Comparison of ENCODE assay signal across 14 mouse cellular contexts in the genomic region with DNA sequence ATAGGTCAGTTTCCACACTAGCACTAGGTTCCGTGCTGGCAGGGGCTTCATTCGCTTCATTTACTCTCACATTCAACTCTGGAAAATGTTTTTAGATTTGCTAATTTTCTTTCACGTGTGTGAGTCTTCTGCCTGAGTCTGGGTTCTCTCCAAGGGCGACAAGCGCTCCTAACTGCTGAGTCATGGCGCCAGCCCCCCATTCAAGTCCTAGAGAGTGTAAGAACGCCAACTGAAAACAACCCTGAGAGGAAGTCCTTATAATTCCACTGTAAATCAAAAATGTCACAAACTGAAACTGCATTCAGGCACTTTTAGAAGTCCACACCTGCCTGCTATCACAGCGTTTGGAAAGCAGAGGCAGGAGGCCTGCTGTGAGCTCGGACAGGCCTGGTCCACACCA. TPM values are rescaled to one million over a fixed set of nuclear protein-coding genes. Genes with fewer than 3 reads are reported as not detected.
DNase-seq lines count a peak whose midpoint lies in the region; ATAC-seq and TF ChIP-seq lines count a peak whose summit lies in the region.
"Had no signal": no experiment of that assay in that cellular context is flagged by ENCODE, and none has a peak within 500 bp of the region (broad histone marks: within the 10 kb centered on the region; RNA-seq: fewer than 3 reads in every experiment).

No protein-coding gene starts in this region.

- H3K27ac ChIP-seq in lung, embryonic 15.5 days, result 0 out of 2 replicates have a peak overlapping the region, but pooled peaks have one; percentile 7
- H3K27ac ChIP-seq: heart, embryonic 13.5 days; hindbrain, postnatal 0 days; midbrain, embryonic 12.5 days; neural tube, embryonic 13.5 days had no signal

- H3K4me3 ChIP-seq in lung, embryonic 15.5 days, result no peak overlapping the region
- peak overlapping the region; percentile 45; the same call in 1 of the 2 replicates for H3K4me3 ChIP-seq in G1E (ENCODE audit: low read depth, low read length)
- H3K4me3 ChIP-seq: heart, embryonic 13.5 days; midbrain, embryonic 12.5 days; neural tube, embryonic 13.5 days had no signal

- peak; percentile 63 for DNase-seq in adrenal gland, adult 2 months
- no peak for DNase-seq in adrenal gland, postnatal 4 days (ENCODE audit: low spot score in 2 of 2)
- no peak for DNase-seq in lung, adult 18-20 months
- peak; percentile 36 for DNase-seq in G1E (ENCODE audit: low spot score)
- DNase-seq in spleen, adult 12 weeks (ENCODE audit: low spot score), result no peak
- DNase-seq: cerebellum, adult 11-12 months had no signal

- no peak for TF ChIP-seq CTCF in G1E (IDR thresholded peaks at IDR 0.05; ENCODE audit: low read depth, low read length)

- ATAC-seq in lung, embryonic 15.5 days (ENCODE audit: borderline replicate concordance, extremely low read depth, low FRiP score, low TSS enrichment), result no peak
- ATAC-seq in G1E (ENCODE audit: extremely low read depth, insufficient number of reproducible peaks, low FRiP score, poor library complexity, severe bottlenecking), result no peak; the same call in 1 of the 2 replicates
- ATAC-seq in erythroblast, adult 5-6 weeks (replicated peaks; ENCODE audit: low FRiP score, poor library complexity, severe bottlenecking), result peak; percentile 61
- no peak for ATAC-seq in cerebellum, adult (ENCODE audit: insufficient number of reproducible peaks, low FRiP score, low TSS enrichment)
- ATAC-seq: forebrain, embryonic 16.5 days; hindbrain, postnatal 0 days had no signal

- peaks cover 9% of the 10 kb centered on the region; the same call in 1 of the 2 replicates for H3K36me3 ChIP-seq in lung, embryonic 15.5 days
- H3K36me3 ChIP-seq in G1E (replicated peaks), result peaks cover 66% of the 10 kb centered on the region

- no peaks in the 10 kb centered on the region for H3K9me3 ChIP-seq in lung, embryonic 15.5 days
- H3K9me3 ChIP-seq in G1E (replicated peaks), result no peaks in the 10 kb centered on the region
- H3K9me3 ChIP-seq: heart, embryonic 13.5 days; midbrain, embryonic 12.5 days; neural tube, embryonic 13.5 days had no signal

- H3K4me1 ChIP-seq in lung, embryonic 15.5 days, result peaks cover 11% of the 10 kb centered on the region
- H3K4me1 ChIP-seq in G1E (ENCODE audit: insufficient read depth, low read depth, low read length), result peaks cover 40% of the 10 kb centered on the region
- H3K4me1 ChIP-seq: midbrain, embryonic 12.5 days had no signal

- WGBS in lung, embryonic 15.5 days, result 62% methylated on average over 9 of the region's 9 CpGs

- no peak overlapping the region for H3K4me2 ChIP-seq in lung, embryonic 15.5 days
- H3K4me2 ChIP-seq: heart, embryonic 13.5 days; midbrain, embryonic 12.5 days; neural tube, embryonic 13.5 days had no signal

- H3K27me3 ChIP-seq in lung, embryonic 15.5 days, result no peaks in the 10 kb centered on the region
- no peaks in the 10 kb centered on the region for H3K27me3 ChIP-seq in G1E (ENCODE audit: insufficient read depth, low read length)
- H3K27me3 ChIP-seq: heart, embryonic 13.5 days; midbrain, embryonic 12.5 days; neural tube, embryonic 13.5 days had no signal

- H3K9ac ChIP-seq in lung, embryonic 15.5 days, result no peak overlapping the region
- H3K9ac ChIP-seq: heart, embryonic 13.5 days; midbrain, embryonic 12.5 days; neural tube, embryonic 13.5 days had no signal

RNA-seq across cellular contexts. Expression of a gene that starts 21.9 kb away (rescaled TPM):
- 10 to 100 TPM; 36.0 to 45.4 TPM for total RNA-seq in adrenal gland, adult 2 months (2021)
- polyA plus RNA-seq in adrenal gland, adult 2 months (2012; rRNA removed), result 13.7 and 19.1 TPM in 2 replicates
- 10 to 100 TPM; 34.8 to 48.5 TPM for total RNA-seq in adrenal gland, postnatal 4 days (2021)
- polyA plus RNA-seq in lung, embryonic 15.5 days (2015; fragmentation: Nextera tagmentation; extraction: Ambion mirVana), result 40.0 and 43.1 TPM in 2 replicates
- total RNA-seq in G1E (2014; fragmentation: Nextera tagmentation), result 41.5 and 42.6 TPM in 2 replicates
- total RNA-seq in G1E (2017), result 17.9 and 18.1 TPM in 2 replicates
- polyA plus RNA-seq in G1E (2012), result 35.3 and 40.9 TPM in 2 replicates
- 0.77 and 9.4 TPM in 2 replicates for total RNA-seq in erythroblast, adult 5-6 weeks (2015; ENCODE audit: low replicate concordance)
- total RNA-seq in erythroblast, adult 5-6 weeks (2017; ENCODE audit: low replicate concordance), result 6.6 and 8.6 TPM in 2 replicates

RNA-seq across cellular contexts. Expression of a gene that starts 57.8 kb away (rescaled TPM):
- total RNA-seq in adrenal gland, adult 2 months (2021), result 100 to 1,000 TPM; 182 to 183 TPM
- polyA plus RNA-seq in adrenal gland, adult 2 months (2012; rRNA removed), result 141 and 143 TPM in 2 replicates
- total RNA-seq in adrenal gland, postnatal 4 days (2021), result 100 to 1,000 TPM; 202 to 211 TPM
- 223 TPM in 2 replicates for polyA plus RNA-seq in lung, embryonic 15.5 days (2015; fragmentation: Nextera tagmentation; extraction: Ambion mirVana)
- 108 and 132 TPM in 2 replicates for total RNA-seq in G1E (2014; fragmentation: Nextera tagmentation)
- 483 and 581 TPM in 2 replicates for total RNA-seq in G1E (2017)
- 437 and 460 TPM in 2 replicates for polyA plus RNA-seq in G1E (2012)
- 79.6 and 87.6 TPM in 2 replicates for total RNA-seq in erythroblast, adult 5-6 weeks (2015; ENCODE audit: low replicate concordance)
- total RNA-seq in erythroblast, adult 5-6 weeks (2017; ENCODE audit: low replicate concordance), result 85.4 and 105 TPM in 2 replicates

Comparison
In these comparisons a context has a peak if more than half of its experiments do, and no peak if none do; other contexts are left out.
1. DNase-seq: peak in adrenal gland, adult 2 months (single experiment) and G1E (single experiment); none in adrenal gland, postnatal 4 days (0 of 2), lung, adult 18-20 months (0 of 2) and spleen, adult 12 weeks (single experiment).